Mouse (Mus musculus) E14TG2a.4 (cell line): ENCODE measurements around the gene Car10.

Source experiments
- CTCF ChIP-seq: conservative IDR thresholded peaks from 2 replicates; pipeline ENCODE4 v1.5.1; 2014; ENCODE audit warnings: low read length
- NANOG ChIP-seq: IDR thresholded peaks from 2 replicates; pipeline ENCODE4 v1.6.1; 2014; ENCODE audit warnings: borderline replicate concordance, low read length, mixed read lengths

GRCm38 (mm10) chr11:93646216-93646615, 548.4 kb downstream of the Car10 start:
- no peak for TF ChIP-seq CTCF
- TF ChIP-seq NANOG: no peak
